Mouse (Mus musculus) kidney, embryonic 16.5 days (tissue): Measurements from ENCODE around the gene Il15. TPM values are rescaled to one million over a fixed set of nuclear protein-coding genes. Genes with fewer than 3 reads are reported as not detected.
A peak's percentile ranks its signal among the peaks of the same experiment; 100 is the strongest.

Experiments used
- ATAC-seq: fragments of 200-750 bp; cut with Nextera tagmentation; 2 replicates; pipeline ENCODE4 v1.8.0; 2017; ENCODE audit warnings: moderate TSS enrichment; ENCODE audit not compliant: low FRiP score, low TSS enrichment
- H3K27ac ChIP-seq: fragments of 300-500 bp; sonication (generic); 2 replicates; pipeline ENCODE4 v1.5.1; 2014; ENCODE audit warnings: low read length
- H3K27me3 ChIP-seq: fragments of 300-500 bp; sonication (generic); 2 replicates; pipeline ENCODE4 v1.6.1; 2014; ENCODE audit warnings: low read length, control low read depth, mixed read lengths; ENCODE audit not compliant: insufficient read depth
- H3K36me3 ChIP-seq: fragments of 300-500 bp; sonication (generic); 2 replicates; pipeline ENCODE4 v1.6.1; 2014; ENCODE audit warnings: low read length, control low read depth, mixed read lengths; ENCODE audit not compliant: insufficient read depth
- H3K4me1 ChIP-seq: fragments of 300-500 bp; sonication (generic); 2 replicates; pipeline ENCODE4 v1.6.1; 2014; ENCODE audit warnings: low read length, control low read depth, mixed read lengths; ENCODE audit not compliant: insufficient read depth
- H3K4me2 ChIP-seq: fragments of 300-500 bp; sonication (generic); replicated peaks from 2 replicates; pipeline ENCODE4 v1.6.1; 2014; ENCODE audit warnings: low read depth, low read length
- H3K4me3 ChIP-seq: fragments of 300-500 bp; sonication (generic); 2 replicates; pipeline ENCODE4 v1.5.1; 2014; ENCODE audit warnings: mild to moderate bottlenecking, low read length
- H3K9ac ChIP-seq: fragments of 300-500 bp; sonication (generic); replicated peaks from 2 replicates; pipeline ENCODE4 v1.6.1; 2014; ENCODE audit warnings: low read length
- H3K9me3 ChIP-seq: fragments of 300-500 bp; sonication (generic); 2 replicates; pipeline ENCODE4 v1.6.1; 2016; ENCODE audit warnings: low read length, control low read depth
- WGBS: fragments of 180-500 bp; shearing (Covaris S2); extraction: QIAGEN DNeasy Blood & Tissue Kit; methylation state at CpG from one replicate; pipeline ENCODE4 v1.1.7; 2014; 5-methylcytosine and 5-hydroxymethylcytosine counted together
- polyA plus RNA-seq: library from polyadenylated mRNA; unstranded; fragments of >200 nt; fragmentation: Nextera tagmentation; extraction: Ambion mirVana; gene quantifications from 2 replicates; pipeline ENCODE4 v1.2.1, GENCODE M21; 2015

The Il15 gene
- 6.7 and 7.2 TPM in 2 replicates for polyA plus RNA-seq

- Histone ChIP-seq H3K36me3 (no peaks in the 10 kb centered on the region), H3K9me3 (no peaks in the 10 kb centered on the region), H3K27me3 (no peaks in the 10 kb centered on the region), H3K27ac (peak within 1 kb of the TSS; percentile 75), H3K4me2 (peak within 1 kb of the TSS; percentile 74), H3K4me3 (peak within 1 kb of the TSS; percentile 56), H3K9ac (peak within 1 kb of the TSS; percentile 62), H3K4me1 (peaks cover 13% of the 10 kb centered on the region; the same call in 1 of the 2 replicates)
- ATAC-seq, result peak; percentile 87
- WGBS, result 8% methylated on average over 13 of the region's 13 CpGs
These were observed at the start of gene Il15 for GRCm38 (mm10) chr8:82402686-82403330. TSS of gene Il15 (minus strand) at chr8:82403222.

GRCm38 (mm10) chr8:82444897-82445296 lies 41.9 kb upstream of the Il15 start:
- Histone ChIP-seq H3K27ac (no peak overlapping the region), H3K4me1 (no peaks in the 10 kb centered on the region), H3K27me3 (no peaks in the 10 kb centered on the region), H3K9ac (no peak overlapping the region), H3K4me3 (no peak overlapping the region), H3K4me2 (no peak overlapping the region), H3K9me3 (no peaks in the 10 kb centered on the region), H3K36me3 (no peaks in the 10 kb centered on the region)
- no peak for ATAC-seq

- no peak overlapping the region for H3K9ac ChIP-seq
- H3K27me3 ChIP-seq, result no peaks in the 10 kb centered on the region
- H3K4me2 ChIP-seq, result no peak overlapping the region
- H3K27ac ChIP-seq, result no peak overlapping the region
- 75% methylated on average over 5 of the region's 5 CpGs for WGBS
- no peaks in the 10 kb centered on the region for H3K9me3 ChIP-seq
- peaks cover 6% of the 10 kb centered on the region for H3K4me1 ChIP-seq
- H3K36me3 ChIP-seq, result no peaks in the 10 kb centered on the region
- ATAC-seq, result peak; percentile 63; the same call in 1 of the 2 replicates
- no peak overlapping the region for H3K4me3 ChIP-seq
These were observed 13.7 kb upstream of the Il15 start for GRCm38 (mm10) chr8:82416587-82417340.

GRCm38 (mm10) chr8:82415485-82415884 lies 12.5 kb upstream of the Il15 start:
- H3K9ac ChIP-seq, result no peak overlapping the region
- no peak for ATAC-seq
- WGBS, result 49% methylated on average over 1 of the region's 1 CpGs
- no peaks in the 10 kb centered on the region for H3K36me3 ChIP-seq
- H3K9me3 ChIP-seq, result no peaks in the 10 kb centered on the region
- no peaks in the 10 kb centered on the region for H3K27me3 ChIP-seq
- H3K27ac ChIP-seq, result no peak overlapping the region
- H3K4me1 ChIP-seq, result peaks cover 6% of the 10 kb centered on the region
- H3K4me2 ChIP-seq, result no peak overlapping the region
- H3K4me3 ChIP-seq, result no peak overlapping the region

- Histone ChIP-seq H3K36me3 (no peaks in the 10 kb centered on the region), H3K4me2 (no peak overlapping the region), H3K9ac (no peak overlapping the region), H3K4me3 (no peak overlapping the region), H3K9me3 (no peaks in the 10 kb centered on the region), H3K27ac (no peak overlapping the region), H3K4me1 (no peaks in the 10 kb centered on the region), H3K27me3 (no peaks in the 10 kb centered on the region)
- ATAC-seq, result peak; percentile 78
- WGBS, result 37% methylated on average over 3 of the region's 3 CpGs
These were observed 7.1 kb upstream of the Il15 start for GRCm38 (mm10) chr8:82410135-82410534.

- H3K36me3 ChIP-seq, result no peaks in the 10 kb centered on the region
These were observed 4.0 kb upstream of the Il15 start for GRCm38 (mm10) chr8:82407060-82407459.

GRCm38 (mm10) chr8:82404068-82404467 lies 1.0 kb upstream of the Il15 start:
- WGBS, result 96% methylated on average over 3 of the region's 3 CpGs
- no peaks in the 10 kb centered on the region for H3K9me3 ChIP-seq
- no peak overlapping the region for H3K27ac ChIP-seq
- no peak overlapping the region for H3K4me2 ChIP-seq
- H3K4me3 ChIP-seq, result no peak overlapping the region
- no peak for ATAC-seq
- H3K4me1 ChIP-seq, result peaks cover 13% of the 10 kb centered on the region; the same call in 1 of the 2 replicates
- no peak overlapping the region for H3K9ac ChIP-seq
- H3K27me3 ChIP-seq, result no peaks in the 10 kb centered on the region
- H3K36me3 ChIP-seq, result no peaks in the 10 kb centered on the region

More at GRCm38 (mm10) chr8:82407060-82407459, 4.0 kb upstream of the Il15 start:
- Histone ChIP-seq H3K4me2 (no peak overlapping the region), H3K4me3 (no peak overlapping the region), H3K4me1 (peaks cover 6% of the 10 kb centered on the region; the same call in 1 of the 2 replicates), H3K9ac (no peak overlapping the region), H3K27me3 (no peaks in the 10 kb centered on the region), H3K27ac (no peak overlapping the region), H3K9me3 (no peaks in the 10 kb centered on the region)
- whole genome bisulfite sequencing, result 68% methylated on average over 1 of the region's 1 CpGs
- ATAC-seq, result no peak

GRCm38 (mm10) chr8:82402261-82402685 lies 749 bp downstream of the Il15 start:
- Histone ChIP-seq H3K9ac (peak overlapping the region; percentile 62), H3K4me2 (peak overlapping the region; percentile 74), H3K27me3 (no peaks in the 10 kb centered on the region), H3K27ac (peak overlapping the region; percentile 75; the same call in 1 of the 2 replicates), H3K4me1 (peaks cover 13% of the 10 kb centered on the region; the same call in 1 of the 2 replicates), H3K9me3 (no peaks in the 10 kb centered on the region), H3K4me3 (peak overlapping the region; percentile 56), H3K36me3 (no peaks in the 10 kb centered on the region)
- ATAC-seq, result peak; percentile 83
- WGBS, result 1% methylated on average over 13 of the region's 13 CpGs

GRCm38 (mm10) chr8:82401490-82401889 lies 1.5 kb downstream of the Il15 start:
- no peaks in the 10 kb centered on the region for H3K9me3 ChIP-seq
- peak overlapping the region; percentile 56 for H3K4me3 ChIP-seq
- peak overlapping the region; percentile 74 for H3K4me2 ChIP-seq
- H3K27ac ChIP-seq, result no peak overlapping the region
- H3K27me3 ChIP-seq, result no peaks in the 10 kb centered on the region
- no peaks in the 10 kb centered on the region for H3K36me3 ChIP-seq
- WGBS, result 38% methylated on average over 6 of the region's 6 CpGs
- H3K4me1 ChIP-seq, result peaks cover 13% of the 10 kb centered on the region; the same call in 1 of the 2 replicates
- no peak for ATAC-seq
- H3K9ac ChIP-seq, result no peak overlapping the region

GRCm38 (mm10) chr8:82401059-82401458 lies 2.0 kb downstream of the Il15 start:
- WGBS, result 41% methylated on average over 2 of the region's 2 CpGs
- peaks cover 13% of the 10 kb centered on the region; the same call in 1 of the 2 replicates for H3K4me1 ChIP-seq
- no peak for ATAC-seq
- no peak overlapping the region for H3K9ac ChIP-seq
- no peak overlapping the region for H3K27ac ChIP-seq
- no peaks in the 10 kb centered on the region for H3K9me3 ChIP-seq
- peak overlapping the region; percentile 74 for H3K4me2 ChIP-seq
- no peaks in the 10 kb centered on the region for H3K36me3 ChIP-seq
- no peaks in the 10 kb centered on the region for H3K27me3 ChIP-seq
- peak overlapping the region; percentile 23; the same call in 1 of the 2 replicates for H3K4me3 ChIP-seq
